Mouse (Mus musculus): ENCODE results near the gene Esrrg.

DNA sequence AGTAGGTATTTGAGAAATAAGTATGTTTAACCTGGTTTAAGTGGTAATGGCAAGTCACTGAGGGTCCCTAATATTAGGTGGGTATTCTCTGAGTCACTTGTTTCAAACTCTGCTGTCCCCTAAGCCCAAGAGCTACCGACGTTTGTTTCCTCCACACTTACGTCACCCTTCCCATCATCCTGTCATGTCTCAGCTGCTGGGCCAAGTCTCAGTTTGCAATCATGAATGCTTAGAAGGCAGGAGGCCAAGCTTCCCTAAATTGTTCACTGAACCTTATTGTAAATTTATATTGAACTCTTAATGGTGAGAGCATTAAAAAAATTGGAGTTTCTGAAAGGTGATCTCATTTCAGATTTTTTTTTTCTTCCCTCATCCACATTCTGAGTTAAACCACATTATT lies 322.6 kb downstream of the Esrrg start:
- no peak for TF ChIP-seq CTCF (IDR thresholded peaks at IDR 0.05; ENCODE audit: borderline replicate concordance, insufficient read depth, low read length)
- TF ChIP-seq POLR2A (IDR thresholded peaks at IDR 0.05; ENCODE audit: low read depth, low read length) = no peak

Data from embryonic fibroblast, embryonic 13.5 days (primary cell).